Mouse (Mus musculus) gastrocnemius, adult 2 months (tissue): ENCODE measurements at regions not wholly inside any gene's neighbourhood (a gene's known extent, or its start where the extent isn't known, plus 50 kb on each side); places are given as distances from the start of the nearest gene placed in this dataset.

ENCODE experiments used
- DNase-seq: peaks from one replicate; pipeline ENCODE4 v3.0.0; 2022
- H3K27ac ChIP-seq: fragments of 200-600 bp; 2 replicates; pipeline ENCODE4 v1.8.1; 2022; ENCODE audit warnings: mild to moderate bottlenecking
- H3K4me3 ChIP-seq: fragments of 200-600 bp; 2 replicates; pipeline ENCODE4 v1.8.1; 2022; ENCODE audit warnings: mild to moderate bottlenecking, moderate library complexity
- CTCF ChIP-seq: fragments of 200-600 bp; IDR thresholded peaks from 2 replicates; pipeline ENCODE4 v1.8.1; 2022; ENCODE audit warnings: antibody characterized with exemption, mild to moderate bottlenecking, moderate library complexity
- intact Hi-C: fragments of 180-260 bp; cut with DNase I; formaldehyde crosslinking; loops from one replicate; pipeline ENCODE4 v1.15.1; 2025

DNA sequence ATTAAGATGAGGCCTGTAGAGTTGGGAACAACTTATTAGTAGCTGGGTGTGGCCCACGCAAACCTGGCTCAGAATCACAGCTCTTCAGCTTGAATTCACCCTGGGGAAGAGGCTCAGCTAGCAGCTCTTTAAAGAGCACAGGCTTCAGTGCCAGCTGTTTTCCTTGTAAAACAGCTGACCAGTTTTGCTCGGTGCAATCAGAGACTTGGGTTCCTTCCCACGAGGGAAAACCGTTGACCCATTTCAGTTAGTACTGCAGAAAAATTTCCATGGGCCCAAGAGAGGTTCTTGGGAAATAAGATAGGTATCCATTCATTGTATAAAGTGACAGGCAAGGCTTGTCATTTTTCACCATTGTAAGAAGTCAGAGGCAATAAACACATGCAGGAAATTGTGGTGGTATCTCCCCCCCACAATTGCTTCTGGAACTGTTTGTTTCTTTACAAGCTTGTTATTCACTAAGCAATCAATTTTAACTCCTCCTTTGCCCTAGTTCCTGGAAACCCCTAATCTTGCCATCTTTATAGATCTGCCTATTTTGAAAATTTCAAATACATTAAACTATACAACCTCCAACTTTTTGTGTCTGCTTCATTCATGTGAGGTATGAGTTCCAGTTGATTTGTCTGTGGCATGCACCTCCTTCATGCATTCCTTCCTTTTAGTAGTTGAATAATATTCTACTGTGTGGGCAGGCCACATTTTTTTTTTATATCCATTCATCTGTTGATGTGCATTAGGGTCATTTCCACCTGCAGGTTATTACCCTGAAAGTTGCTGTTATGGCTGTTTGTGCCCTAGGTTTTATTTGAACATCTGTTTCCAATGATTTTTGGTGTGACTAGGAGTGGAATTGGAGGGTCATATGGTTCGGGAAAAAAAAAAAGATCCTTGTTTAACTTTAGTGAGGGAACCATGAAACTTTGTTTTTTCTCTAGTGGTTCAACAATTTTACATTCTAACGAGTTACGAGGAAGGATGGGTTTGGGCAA is 205.8 kb downstream of the Btg1 start:
- peak; percentile 69 for DNase-seq
- Histone ChIP-seq H3K27ac (peak overlapping the region; percentile 52), H3K4me3 (no peak overlapping the region)
- no peak for TF ChIP-seq CTCF
- intact Hi-C loops, result loop anchor here (5.0 kb wide), 1 partner anchor 200 kb away; no protein-coding TSS in a partner anchor

DNA sequence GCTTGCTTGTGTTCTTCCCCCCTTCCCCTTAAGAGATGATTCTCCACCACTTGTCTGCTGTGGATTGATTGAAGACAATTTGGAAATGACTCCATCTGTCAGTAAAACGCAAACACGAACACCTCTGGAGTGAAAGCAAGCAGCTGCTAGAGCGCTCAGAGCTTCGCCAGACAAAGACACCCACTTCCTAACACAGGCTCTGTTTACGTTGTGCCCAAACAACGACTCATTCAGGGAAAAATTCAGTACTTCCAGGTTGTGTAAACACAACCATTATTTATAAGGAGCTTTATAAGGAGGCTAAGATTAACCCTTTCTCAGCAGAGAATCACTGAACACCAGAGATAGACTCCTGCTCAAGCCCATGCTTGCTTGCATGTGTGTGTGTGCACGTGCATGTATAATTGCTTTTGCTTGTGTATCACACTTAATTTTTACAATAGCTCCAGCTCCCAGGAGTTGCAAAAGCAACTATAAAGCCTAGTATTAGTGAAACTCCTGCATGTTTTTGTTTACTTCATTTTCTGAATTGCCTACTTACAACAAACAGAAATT is 209.5 kb downstream of the Btg1 start:
- H3K4me3 ChIP-seq, result no peak overlapping the region
- TF ChIP-seq CTCF, result no peak
- H3K27ac ChIP-seq, result no peak overlapping the region
- intact Hi-C loops, result no loop called here
- no peak for DNase-seq

GRCm38 (mm10) chr10:96827971-96828370 is 211.2 kb downstream of the Btg1 start:
- Histone ChIP-seq H3K27ac (no peak overlapping the region), H3K4me3 (no peak overlapping the region)
- DNase-seq, result no peak
- no peak for TF ChIP-seq CTCF
- intact Hi-C loops, result no loop called here

- Histone ChIP-seq H3K27ac (peak overlapping the region; percentile 29; the same call in 1 of the 2 replicates), H3K4me3 (no peak overlapping the region)
- intact Hi-C loops, result no loop called here
- TF ChIP-seq CTCF, result no peak
- no peak for DNase-seq
These were observed 211.9 kb downstream of the Btg1 start for GRCm38 (mm10) chr10:96828581-96829246.

GRCm38 (mm10) chr10:96831071-96831470 is 214.3 kb downstream of the Btg1 start:
- DNase-seq, result no peak
- no peak for TF ChIP-seq CTCF
- intact Hi-C loops, result no loop called here
- no peak overlapping the region for H3K27ac ChIP-seq
- H3K4me3 ChIP-seq, result no peak overlapping the region

- DNase-seq, result no peak
- TF ChIP-seq CTCF, result no peak
- Histone ChIP-seq H3K4me3 (no peak overlapping the region), H3K27ac (no peak overlapping the region)
- intact Hi-C loops, result no loop called here
These were observed 220.4 kb downstream of the Btg1 start for GRCm38 (mm10) chr10:96837230-96837629.

DNA sequence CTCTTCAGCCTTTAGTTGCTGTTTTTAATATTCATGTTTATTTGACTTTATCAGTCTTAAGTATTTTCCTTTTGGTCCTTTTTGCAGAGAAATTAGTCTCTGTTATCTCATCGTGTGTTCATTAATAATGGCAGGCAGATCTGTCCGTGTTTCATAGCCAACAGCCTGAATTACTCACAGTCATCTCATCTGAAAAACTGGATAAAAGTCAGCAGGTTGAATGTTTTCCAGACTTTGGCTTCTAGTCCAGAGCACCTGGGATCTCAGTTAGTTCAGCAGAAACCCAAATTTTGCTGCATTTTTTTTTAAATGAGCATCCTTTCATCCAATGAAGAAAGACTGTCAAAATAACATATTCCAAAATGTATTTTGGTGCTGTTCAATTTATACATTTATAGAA is 224.3 kb downstream of the Btg1 start:
- intact Hi-C loops, result no loop called here
- Histone ChIP-seq H3K4me3 (no peak overlapping the region), H3K27ac (no peak overlapping the region)
- DNase-seq, result no peak
- no peak for TF ChIP-seq CTCF

DNA sequence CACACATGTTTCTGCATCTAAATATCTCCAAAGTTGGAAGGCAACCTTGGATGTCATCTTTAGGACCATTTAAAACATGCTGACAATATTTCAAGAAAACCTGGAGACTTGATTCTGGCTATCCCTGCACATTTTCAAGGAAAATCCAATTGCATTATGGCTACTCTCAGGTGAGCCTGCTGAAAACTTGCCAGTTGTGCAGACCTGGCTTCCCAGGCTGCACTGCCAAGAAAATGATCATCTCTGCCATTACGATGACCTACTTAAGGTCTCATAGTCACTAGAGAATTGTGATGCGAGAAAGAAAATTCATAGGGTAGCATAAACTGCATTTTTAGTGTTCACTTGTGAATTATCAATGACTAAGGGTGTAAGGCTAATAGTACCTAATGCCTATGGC is 225.2 kb downstream of the Btg1 start:
- H3K4me3 ChIP-seq, result no peak overlapping the region
- no peak for DNase-seq
- no peak overlapping the region for H3K27ac ChIP-seq
- intact Hi-C loops, result no loop called here
- TF ChIP-seq CTCF, result no peak

- H3K4me3 ChIP-seq, result no peak overlapping the region
- no peak for DNase-seq
- no peak overlapping the region for H3K27ac ChIP-seq
- intact Hi-C loops, result no loop called here
- no peak for TF ChIP-seq CTCF
These were observed 229.1 kb downstream of the Btg1 start for GRCm38 (mm10) chr10:96845906-96846305.

DNA sequence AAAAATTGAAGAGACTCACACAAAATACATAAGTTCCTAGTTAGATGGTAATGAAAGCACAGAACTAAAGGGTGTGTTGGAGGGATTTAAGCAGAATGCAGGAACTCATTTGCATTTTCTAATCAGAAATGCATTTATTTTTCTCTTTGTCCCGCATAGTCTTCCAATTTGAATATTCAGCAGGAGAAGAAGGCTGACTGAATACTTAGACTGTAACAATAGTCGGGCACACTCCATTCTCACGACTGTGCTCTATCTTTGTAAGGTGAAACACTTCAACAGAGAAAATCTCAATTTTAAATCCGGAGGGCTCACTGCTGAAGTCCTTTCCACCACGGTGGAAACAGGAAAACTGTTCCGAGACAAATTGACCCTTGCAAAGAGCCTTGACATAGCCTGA is 230.2 kb downstream of the Btg1 start:
- Histone ChIP-seq H3K4me3 (no peak overlapping the region), H3K27ac (no peak overlapping the region)
- no peak for DNase-seq
- intact Hi-C loops, result no loop called here
- no peak for TF ChIP-seq CTCF

- H3K27ac ChIP-seq, result no peak overlapping the region
- TF ChIP-seq CTCF, result no peak
- no peak overlapping the region for H3K4me3 ChIP-seq
- peak; percentile 32 for DNase-seq
- intact Hi-C loops, result no loop called here
These were observed 230.8 kb downstream of the Btg1 start for GRCm38 (mm10) chr10:96847433-96848165.

GRCm38 (mm10) chr10:96848496-96848895 is 231.7 kb downstream of the Btg1 start:
- no peak for TF ChIP-seq CTCF
- DNase-seq, result no peak
- no peak overlapping the region for H3K4me3 ChIP-seq
- H3K27ac ChIP-seq, result no peak overlapping the region
- intact Hi-C loops, result no loop called here
